Mouse (Mus musculus) heart, postnatal 25 days (tissue): ENCODE data around the gene Fgf14. TPM values are rescaled to one million over a fixed set of nuclear protein-coding genes. Genes with fewer than 3 reads are reported as not detected.
"Not testable (repeated sequence)": the region's sequence is repeated elsewhere in the genome, so short reads cannot be mapped to it uniquely, and the experiment has no call there.

Source experiments
- DNase-seq: peaks from one replicate; pipeline ENCODE4 v3.0.0; 2022; ENCODE audit warnings: low spot score
- intact Hi-C: fragments of 180-260 bp; cut with DNase I; formaldehyde crosslinking; loops from one replicate; pipeline ENCODE4 v1.15.1; 2025
- total RNA-seq, 2 experiments: library from RNA; stranded (reverse); gene quantifications; 2 replicates each; pipeline ENCODE4 v1.2.3; 2021

Fgf14 gene
- total RNA-seq, 2 experiments from 2014 or later = 1.7 to 1.8 TPM

DNA sequence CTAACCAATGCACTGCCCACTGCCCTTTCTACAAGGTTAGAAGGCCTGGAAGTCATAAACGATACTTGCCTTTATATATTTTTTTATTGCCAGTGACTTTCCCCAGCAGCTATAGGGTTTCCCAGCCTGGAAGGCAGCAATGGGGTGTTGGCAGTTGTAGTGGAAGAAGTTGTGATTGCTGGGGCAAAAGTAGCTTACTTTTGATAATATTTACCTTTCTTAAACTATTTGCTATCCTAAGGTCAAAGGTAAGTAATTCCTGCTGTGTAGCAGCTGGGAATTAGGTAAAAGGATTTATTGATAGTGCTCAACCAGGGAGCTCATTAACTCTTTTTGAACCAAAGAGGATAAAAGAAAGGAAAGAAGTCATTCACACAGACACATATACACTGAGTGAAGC is 164.9 kb downstream of the Fgf14 start:
- DNase-seq = no peak
- intact Hi-C loops = no loop called here

DNA sequence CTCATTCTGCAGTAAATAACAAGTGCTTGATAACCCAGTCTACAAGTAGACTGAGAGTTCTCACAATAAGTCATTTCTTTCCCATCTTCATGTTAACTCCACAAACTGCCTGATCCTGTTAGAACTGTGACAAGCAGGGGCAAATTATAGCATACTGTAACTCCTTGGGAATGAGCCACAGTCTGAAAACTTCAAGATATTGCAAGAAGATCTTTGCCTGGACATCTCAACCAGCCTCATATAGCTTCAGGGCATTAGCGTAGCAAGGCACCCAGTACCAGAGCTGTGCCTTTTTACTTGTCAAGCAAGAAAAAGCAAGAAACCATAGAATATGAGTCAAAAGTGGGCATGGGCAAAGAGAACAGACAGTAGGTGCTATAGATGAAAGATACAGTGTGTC is 188.0 kb downstream of the Fgf14 start:
- intact Hi-C loops = no loop called here
- DNase-seq = no peak

DNA sequence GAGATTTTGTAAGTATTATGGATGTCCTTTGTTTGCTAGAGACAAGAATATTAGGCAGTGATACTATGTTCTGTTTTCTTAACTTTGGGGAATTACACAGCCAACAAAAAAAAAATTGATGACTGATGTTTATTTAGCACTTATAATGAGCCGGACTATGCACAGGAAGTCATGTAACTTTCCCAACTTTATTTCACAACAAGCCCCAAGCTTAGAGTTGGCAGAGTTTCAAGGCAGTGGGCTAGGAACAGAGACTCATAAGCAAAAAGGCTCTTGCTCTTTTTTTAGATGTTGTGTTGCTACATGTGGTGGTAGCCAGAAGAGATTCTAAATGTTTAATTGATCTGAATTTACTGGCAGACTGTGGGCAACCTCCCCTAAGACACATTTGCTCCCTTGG is 191.7 kb downstream of the Fgf14 start:
- no peak for DNase-seq
- intact Hi-C loops = no loop called here

DNA sequence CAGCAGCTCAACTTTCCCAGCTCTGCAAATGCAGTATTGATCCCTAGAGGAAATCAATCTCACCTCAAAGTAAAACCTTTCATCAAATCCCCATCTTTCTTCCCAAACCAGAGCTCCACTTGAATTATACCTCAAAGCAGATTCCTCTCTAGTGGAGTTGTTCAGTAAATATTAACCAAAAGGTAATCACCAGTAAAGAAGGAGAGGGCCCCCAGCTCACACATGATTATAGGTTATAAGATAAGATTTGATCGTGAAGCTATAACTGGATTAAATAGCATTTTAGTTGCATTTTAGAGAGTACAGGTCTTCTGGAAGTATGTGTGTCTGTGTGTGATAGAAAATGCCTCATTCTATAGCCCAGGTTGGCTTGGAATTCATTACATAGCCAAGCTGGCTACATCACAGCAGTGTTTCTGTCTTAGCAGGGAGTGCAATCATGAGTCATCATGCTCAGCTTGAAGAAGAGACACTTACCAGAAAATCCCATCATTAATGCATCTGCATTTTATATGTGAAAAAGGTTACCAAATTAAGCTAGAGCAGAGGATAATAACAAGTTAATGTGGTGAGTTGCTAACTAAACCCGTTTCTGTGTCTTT is 202.8 kb downstream of the Fgf14 start:
- intact Hi-C loops = no loop called here
- DNase-seq = no peak

DNA sequence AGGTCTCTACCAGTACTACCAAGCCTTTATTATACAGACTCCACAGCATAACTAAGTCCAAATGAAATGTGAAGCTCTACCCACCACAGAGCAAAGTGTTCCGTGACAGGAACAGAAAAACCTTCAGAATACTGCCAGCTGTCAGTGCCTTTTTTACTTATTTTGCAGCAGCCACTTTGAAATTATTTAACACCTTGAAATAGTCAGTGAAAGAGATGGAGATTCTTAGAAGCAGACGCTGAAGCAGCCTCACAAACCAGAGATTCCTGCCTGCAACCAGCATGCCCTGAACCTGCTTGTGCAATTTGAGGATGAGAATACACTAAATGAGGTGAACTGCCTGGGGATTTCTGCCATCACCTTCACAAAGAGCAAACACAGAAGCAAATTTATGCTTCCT is 206.0 kb downstream of the Fgf14 start:
- DNase-seq = no peak
- intact Hi-C loops = no loop called here

DNA sequence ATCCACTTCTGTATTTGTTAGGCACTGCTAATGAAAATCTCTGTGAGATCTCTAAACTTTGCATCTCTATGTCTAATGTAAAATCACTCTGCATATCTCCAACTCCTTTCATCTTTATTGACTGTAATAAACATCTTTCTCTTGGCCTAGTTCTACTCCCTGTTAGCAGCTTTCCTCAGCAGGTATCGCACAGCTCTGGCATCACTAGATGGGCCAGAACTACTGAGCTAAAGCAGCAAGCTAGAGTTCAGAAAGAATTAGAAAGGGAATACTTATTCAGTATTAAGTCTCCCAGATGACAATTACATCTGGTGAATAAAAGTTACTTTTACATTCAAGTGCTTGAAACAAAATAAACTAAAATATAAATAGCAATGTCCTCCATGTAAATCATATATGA is 221.8 kb downstream of the Fgf14 start:
- no peak for DNase-seq
- intact Hi-C loops = no loop called here

DNA sequence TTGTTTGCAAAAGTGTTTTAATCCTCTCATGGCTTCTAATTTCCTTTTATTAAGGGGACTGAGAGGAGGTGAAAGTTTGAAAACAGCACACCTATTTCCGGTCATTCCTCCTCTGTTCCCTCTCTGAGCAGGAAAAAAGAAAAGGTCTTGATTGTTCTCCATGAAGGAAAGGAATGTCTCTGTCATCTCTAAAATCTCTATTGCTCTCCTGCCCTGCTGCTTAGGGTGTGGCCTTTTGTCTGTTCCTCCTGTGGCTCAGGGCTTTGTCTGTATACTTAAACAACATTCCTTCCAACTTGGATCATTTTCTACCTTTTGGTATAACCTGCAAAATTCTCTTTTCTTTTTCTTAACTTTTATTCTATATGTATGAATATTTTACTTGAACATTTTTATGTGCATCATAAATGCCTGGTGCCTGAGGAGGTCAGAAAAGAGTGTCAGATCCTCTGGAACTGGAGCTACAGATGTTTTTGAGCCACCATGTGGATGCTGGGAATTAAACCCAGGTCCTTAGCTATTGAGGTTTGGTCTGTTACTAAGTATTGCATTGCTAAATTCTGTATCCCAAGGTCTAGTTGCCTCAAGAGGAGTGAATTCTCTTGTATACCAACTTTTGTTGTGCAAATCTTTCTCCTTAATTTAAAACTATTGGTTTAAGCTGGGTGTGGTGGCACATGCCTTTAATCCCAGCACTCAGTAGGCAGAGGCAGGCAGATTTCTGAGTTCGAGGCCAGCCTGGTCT is 230.7 kb downstream of the Fgf14 start:
- intact Hi-C loops = no loop called here
- DNase-seq = no peak

DNA sequence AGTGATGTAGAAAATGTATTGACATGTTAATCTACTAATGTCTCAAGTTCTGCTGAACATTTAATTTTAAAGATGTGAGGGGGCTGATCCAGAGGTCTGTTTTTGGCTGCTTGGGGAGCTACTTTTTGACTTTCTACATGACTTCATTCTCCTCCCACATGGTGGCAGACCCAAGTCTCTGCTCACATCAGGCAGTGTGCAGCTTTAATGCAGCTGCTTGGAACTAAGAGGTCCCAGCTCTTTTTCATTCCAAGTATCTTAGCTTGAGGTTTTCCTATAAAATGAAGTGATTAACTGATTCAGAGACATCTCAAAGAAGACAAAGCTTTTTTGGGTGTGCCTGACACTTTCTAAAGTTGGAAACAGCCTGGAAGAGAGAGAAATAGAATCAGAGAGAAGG is 232.1 kb downstream of the Fgf14 start:
- intact Hi-C loops = no loop called here

DNA sequence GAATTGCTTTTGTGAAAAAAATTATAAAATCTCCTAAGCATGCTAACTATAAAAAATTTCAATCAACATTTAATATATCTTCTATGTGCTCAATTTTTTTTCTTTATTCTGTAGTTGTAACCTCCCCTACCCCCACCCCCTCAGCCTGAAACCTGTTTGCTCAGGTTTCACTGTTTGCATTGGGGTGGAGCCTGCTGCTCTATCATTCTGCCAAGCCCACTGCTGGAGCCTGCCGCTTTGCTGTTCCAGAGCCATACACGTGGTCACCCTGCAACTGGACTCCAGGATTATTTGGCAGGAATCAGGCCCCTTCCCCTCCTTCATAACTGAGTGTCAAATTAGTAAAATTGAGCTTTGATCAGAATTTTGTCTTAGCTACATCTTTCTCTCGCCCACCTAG is 237.6 kb downstream of the Fgf14 start:
- intact Hi-C loops, DNase-seq: not testable (repeated sequence)

More for the DNA sequence above, 232.1 kb downstream of the Fgf14 start:
- no peak for DNase-seq

DNA sequence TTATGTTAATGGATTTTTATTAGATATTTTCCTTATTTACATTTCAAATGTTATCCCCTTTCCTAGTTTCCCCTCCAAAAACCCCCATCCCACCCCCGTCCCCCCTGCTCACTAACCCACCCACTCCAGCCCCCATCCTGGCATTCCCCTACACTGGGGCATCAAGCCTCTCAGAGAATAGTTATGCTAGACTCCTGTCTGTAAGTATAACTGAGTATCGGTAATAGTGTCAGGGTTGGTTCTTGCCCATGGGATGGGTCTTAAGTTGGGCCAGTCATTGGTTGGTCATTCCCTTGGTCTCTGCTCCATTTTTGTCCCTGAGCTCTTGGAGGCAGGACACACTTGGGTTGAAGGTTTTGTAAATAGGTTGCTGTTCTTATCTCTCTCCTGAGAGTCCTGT is 265.0 kb downstream of the Fgf14 start:
- no peak for DNase-seq
- intact Hi-C loops = loop anchor here (5.0 to 10.0 kb wide), 2 partner anchors 263 to 330 kb away; partner anchors contain the start of gene Fgf14

DNA sequence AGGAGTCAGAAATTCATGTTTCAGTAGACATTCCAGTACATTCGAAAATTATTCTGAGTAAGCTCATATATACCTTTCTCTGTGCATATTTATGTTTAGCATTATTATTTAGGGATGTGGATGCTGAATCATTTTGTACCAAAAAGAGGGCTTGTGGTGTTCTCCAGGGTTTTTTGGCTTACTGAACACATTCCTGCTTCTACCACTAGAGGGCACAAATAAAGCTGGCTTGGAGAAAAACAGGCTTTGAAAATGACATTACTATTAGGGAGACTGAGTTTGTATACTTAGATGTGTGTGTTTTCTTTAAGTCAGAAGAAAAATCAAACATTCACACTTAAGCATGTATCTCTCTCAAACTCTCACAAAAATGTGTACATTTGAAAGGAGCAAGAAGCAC is 266.0 kb downstream of the Fgf14 start:
- no peak for DNase-seq
- intact Hi-C loops = loop anchor here (5.0 to 10.0 kb wide), 2 partner anchors 264 to 331 kb away; partner anchors contain the start of gene Fgf14

DNA sequence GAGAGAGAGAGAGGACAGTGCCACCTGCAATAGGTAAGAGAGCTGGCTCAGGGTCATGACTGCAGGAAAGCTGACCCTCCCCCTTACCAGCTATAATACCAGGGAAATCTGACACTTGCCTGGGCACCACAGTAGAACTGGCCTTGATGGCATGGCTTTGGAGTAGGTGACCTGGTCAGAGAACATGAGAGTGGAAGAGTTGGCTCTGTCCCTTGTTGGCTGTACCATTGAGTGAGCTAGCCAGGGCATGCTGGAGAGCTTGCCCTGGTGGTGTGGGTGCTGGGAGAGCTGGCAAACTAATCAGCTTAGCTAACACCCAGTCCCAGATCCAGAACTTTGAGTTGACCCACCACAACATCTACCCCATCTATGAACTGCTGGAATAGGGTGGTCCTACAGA is 348.5 kb downstream of the Fgf14 start:
- DNase-seq = no peak
- intact Hi-C loops = no loop called here

DNA sequence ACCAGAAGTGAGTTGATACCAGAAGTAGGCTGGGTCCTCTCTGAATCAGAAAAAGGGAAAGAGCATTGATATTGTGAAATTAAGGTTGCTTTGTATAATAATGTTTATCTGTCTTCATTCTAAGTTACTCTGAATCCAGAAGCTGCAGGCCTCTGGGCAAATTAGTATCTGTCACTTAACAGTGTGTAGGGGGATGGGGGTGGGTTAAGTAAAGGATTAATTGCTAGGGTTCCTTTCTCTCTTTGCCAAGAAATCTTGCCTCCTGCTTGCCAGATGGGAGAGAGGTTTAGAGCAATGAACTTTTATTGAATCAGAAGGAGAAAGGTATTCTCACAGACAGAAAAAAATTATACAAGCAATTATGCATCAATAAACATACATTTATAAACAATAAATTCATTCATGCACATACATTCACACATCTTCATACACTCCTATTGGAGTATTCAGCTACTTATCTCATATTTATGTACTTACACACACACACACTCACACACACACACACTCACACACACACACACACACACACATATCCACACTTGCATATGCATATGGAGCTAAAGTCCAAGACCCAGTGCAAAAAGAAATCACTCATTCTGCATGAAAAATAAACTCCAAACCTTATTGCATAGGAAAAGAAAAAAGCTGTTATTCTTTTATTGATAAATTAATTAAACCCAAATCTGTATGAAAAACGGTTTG is 357.8 kb downstream of the Fgf14 start:
- intact Hi-C loops = no loop called here
- no peak for DNase-seq

DNA sequence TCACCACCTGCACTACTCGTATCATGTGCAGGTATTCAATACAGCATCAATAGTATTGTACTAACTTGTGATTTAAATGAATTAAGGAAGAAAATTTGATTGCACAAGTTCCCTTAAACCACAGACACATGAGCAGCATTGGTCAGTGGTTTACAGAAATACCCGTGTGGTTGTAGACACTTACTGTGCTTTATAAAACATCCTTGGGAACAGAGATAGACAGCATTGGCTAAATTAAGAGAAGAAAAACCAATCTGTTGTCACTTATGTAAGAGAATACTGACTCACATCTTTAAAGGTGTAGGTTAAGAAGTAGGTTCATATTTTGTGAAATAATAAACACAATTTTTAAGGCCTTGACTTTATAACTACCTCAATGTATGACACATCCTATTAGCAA is 361.4 kb downstream of the Fgf14 start:
- DNase-seq = no peak
- intact Hi-C loops = no loop called here

DNA sequence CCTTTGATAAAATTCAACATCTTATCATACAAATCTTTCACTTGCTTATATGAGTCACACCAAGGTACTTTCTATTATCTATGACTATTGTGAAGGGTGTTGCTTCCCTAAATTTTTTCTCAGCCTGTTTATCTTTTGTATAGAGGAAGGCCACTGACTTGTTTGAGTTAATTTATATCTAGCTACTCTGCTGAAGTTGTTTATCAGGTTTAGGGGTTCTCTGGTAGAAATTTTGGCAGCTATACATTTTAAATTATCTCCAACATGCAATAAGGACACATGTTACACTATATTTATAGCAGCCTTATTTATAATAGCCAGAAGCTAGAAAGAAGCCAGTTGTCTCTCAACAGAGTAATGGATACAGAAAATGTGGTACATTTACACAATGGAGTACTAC is 389.9 kb downstream of the Fgf14 start:
- DNase-seq = no peak
- intact Hi-C loops = no loop called here

DNA sequence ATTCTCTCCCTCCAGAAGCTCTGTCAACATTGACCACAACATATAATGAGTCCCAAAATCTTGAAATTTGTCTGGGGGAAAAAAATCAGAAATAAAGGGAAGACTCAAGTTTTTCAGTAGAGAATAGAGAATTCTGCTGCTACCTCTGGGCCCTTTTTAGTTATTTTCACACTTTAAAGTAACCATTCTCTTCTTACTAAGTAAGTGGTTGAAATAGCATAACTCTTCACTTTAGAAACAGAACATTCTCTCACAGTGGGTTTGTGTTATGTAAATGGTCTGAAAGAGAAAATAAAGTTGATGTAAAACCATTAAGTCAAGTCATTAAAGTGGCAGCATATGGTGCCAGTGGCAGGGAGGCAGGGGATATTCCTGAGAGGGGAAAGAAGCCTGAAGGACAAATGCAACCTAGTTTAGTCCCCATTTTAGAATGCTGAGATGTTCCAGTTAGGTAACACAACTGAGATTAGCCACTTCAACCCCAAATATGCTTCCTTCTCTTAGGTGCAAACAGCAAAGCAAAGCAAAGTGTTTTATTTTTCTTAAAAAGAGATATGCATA is 398.5 kb downstream of the Fgf14 start:
- intact Hi-C loops = no loop called here
- DNase-seq = no peak

DNA sequence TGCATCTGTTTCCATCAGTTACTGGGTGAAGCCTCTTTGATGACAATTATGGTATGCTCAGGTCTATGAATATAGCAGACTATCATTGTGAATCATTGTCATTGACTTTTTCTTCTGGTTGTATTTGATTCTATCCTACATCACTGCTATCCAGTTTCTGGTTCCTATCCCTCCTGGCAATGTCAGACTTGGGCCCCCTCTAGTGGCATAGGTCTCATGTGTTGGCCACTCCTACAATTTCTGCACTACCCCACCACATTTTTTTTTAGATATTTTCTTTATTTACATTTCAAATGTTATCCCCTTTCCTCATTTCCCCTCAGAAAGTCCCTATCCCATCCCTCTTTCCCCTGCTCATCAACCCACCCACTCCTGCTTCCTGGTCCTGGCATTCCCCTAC is 409.9 kb downstream of the Fgf14 start:
- intact Hi-C loops = no loop called here
- DNase-seq = no peak

DNA sequence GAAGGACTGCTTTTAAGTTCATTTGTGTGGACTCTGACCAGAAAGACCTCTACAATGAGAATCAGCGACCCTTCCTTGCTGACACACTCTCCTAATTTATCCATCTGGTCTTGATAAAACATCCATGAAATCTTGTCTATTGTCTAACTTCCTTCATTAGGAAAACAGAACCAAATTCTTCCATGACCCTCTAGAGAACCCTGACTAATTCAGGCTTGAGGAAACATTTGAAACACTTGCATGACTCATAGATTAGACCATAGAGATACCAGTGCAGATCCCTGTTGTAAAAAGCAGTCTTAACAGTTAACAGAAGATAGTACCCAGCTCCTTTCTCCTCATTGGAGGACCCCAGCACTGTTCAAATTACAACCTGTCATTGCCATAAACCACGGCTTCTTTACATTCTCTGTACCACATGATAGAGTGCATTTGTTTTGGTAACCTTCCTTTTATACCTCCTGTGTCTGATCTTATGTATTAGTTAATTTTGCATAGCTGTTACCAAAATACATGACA is 412.3 kb downstream of the Fgf14 start:
- intact Hi-C loops = no loop called here

DNA sequence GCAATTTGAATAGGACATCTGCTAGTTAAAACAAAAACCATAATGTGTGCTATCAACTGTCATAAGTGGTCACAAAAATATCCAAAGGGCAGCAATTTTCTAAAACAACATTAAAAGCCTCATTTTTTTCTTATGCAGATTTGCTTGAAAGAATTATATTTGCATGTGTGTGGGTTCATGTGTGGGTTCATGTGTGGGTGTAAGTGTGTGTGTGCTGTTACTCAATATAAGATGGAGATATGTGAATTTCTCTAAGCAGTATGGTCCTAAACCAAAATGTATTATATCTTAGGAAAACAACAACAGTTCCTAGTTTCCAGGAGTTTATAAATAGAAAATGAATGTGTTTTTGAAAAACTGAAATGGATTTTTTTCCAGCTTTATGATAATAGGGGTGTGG is 413.7 kb downstream of the Fgf14 start:
- intact Hi-C loops = no loop called here
- DNase-seq = no peak

More for the DNA sequence above, 412.3 kb downstream of the Fgf14 start:
- DNase-seq = no peak

DNA sequence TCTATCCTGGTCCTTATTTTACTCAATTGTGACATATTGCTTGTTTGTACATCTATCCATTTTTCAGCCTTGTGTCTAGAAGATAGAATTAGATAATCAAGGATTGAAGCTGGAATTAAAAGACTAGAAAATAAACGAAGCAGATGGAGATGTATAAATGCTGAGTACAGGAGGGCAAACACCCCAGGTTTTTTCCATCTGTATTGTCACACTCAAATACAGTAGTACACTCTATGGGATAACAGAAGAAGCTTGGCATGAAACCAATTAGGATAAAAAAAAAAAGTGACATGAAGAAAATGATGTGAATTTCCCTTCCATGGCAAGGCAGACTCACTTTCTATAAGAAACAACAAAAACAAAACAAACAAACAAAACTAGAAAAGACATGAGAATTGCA is 429.4 kb downstream of the Fgf14 start:
- DNase-seq = no peak
- intact Hi-C loops = no loop called here

DNA sequence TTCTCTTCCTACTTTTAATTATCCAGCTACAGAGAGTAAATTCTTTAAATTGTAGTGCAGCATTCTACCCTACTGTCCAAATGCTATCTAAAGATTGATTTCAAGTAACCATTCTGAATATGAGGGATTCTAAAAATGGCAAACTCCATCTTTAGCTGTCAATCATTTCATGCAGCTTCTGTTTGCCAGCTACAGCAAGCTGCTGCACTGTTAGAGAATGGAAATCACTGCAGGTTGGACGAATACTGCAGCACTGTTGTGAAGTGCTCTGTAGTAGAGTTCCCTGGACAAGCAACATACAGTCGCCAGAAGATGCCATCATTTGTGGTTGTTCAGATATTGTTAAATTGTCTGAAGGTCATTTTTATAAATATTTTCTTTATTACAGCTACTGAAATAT is 453.5 kb downstream of the Fgf14 start:
- intact Hi-C loops = no loop called here
- DNase-seq = no peak
